Mouse (Mus musculus): ENCODE measurements around the gene Id2. TPM values are rescaled to one million over a fixed set of nuclear protein-coding genes. Genes with fewer than 3 reads are reported as not detected.

Id2 gene
- 9.1 TPM for polyA plus RNA-seq (2015; fragmentation: Illumina TruSeq; extraction: RNeasy Lipid Tissue Mini Kit (QIAGEN cat#74804); ENCODE audit: insufficient read depth, low read depth, low replicate concordance)

DNA sequence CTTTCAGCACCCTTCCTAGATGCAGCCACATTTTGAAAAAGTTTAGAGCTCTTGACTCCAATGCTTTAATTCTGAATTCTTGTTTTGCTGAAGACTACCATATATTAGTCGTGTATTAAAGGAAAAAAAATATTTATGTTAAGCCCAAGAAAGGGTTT, at the start of gene Id2:
Gene Id2 (minus strand): TSS at position 89 of the 158 bp plus-strand sequence.

Other genes with a start within 250 kb of the Id2 start
- gene Kidins220, start 122.2 kb downstream of the Id2 start, polyA plus RNA-seq (2015; fragmentation: Illumina TruSeq; extraction: RNeasy Lipid Tissue Mini Kit (QIAGEN cat#74804); ENCODE audit: insufficient read depth, low read depth, low replicate concordance), result 16.5 TPM

All from pancreas, adult 10 weeks (tissue).